Mouse (Mus musculus): ENCODE measurements around the gene Tmem266. TPM values are rescaled to one million over a fixed set of nuclear protein-coding genes. Genes with fewer than 3 reads are reported as not detected.

Gene Tmem266
- polyA plus RNA-seq, 1 experiment: not detected

- H3K79me2 ChIP-seq (ENCODE audit: control insufficient read depth, insufficient read depth): no peaks in the 10 kb centered on the region
- no peak overlapping the region for H3ac ChIP-seq (ENCODE audit: control insufficient read depth, insufficient read length, low read depth)
- H3K4me3 ChIP-seq (ENCODE audit: insufficient read depth, poor library complexity, severe bottlenecking): no peak overlapping the region
- H3K36me3 ChIP-seq (ENCODE audit: control insufficient read depth, insufficient read depth): no peaks in the 10 kb centered on the region
- no peaks in the 10 kb centered on the region for H3K79me3 ChIP-seq (ENCODE audit: low read depth)
- peaks cover under 1% of the 10 kb centered on the region for H3K27me3 ChIP-seq (ENCODE audit: control insufficient read depth, insufficient read depth, insufficient read length)
- TF ChIP-seq CTCF (IDR thresholded peaks at IDR 0.05; ENCODE audit: control insufficient read depth, insufficient read depth, insufficient read length) (no peak), USF1 (IDR thresholded peaks at IDR 0.05; ENCODE audit: low read depth) (no peak), MYOG (IDR thresholded peaks at IDR 0.05; ENCODE audit: control insufficient read depth, extremely low read depth, insufficient read length) (no peak), MAX (IDR thresholded peaks at IDR 0.05) (no peak)
These were observed 30.5 kb downstream of the Tmem266 start for GRCm38 (mm10) chr9:55357164-55357563.

GRCm38 (mm10) chr9:55360372-55360771 is 33.7 kb downstream of the Tmem266 start:
- Histone ChIP-seq H3K27me3 (ENCODE audit: control insufficient read depth, insufficient read depth, insufficient read length) (no peaks in the 10 kb centered on the region), H3K79me2 (ENCODE audit: control insufficient read depth, insufficient read depth) (no peaks in the 10 kb centered on the region), H3ac (ENCODE audit: control insufficient read depth, insufficient read length, low read depth) (no peak overlapping the region), H3K4me3 (ENCODE audit: insufficient read depth, poor library complexity, severe bottlenecking) (no peak overlapping the region), H3K79me3 (ENCODE audit: low read depth) (no peaks in the 10 kb centered on the region), H3K36me3 (ENCODE audit: control insufficient read depth, insufficient read depth) (no peaks in the 10 kb centered on the region)
- no peak for TF ChIP-seq MAX (IDR thresholded peaks at IDR 0.05)
- no peak for TF ChIP-seq USF1 (IDR thresholded peaks at IDR 0.05; ENCODE audit: low read depth)
- no peak for TF ChIP-seq FOSL1 (IDR thresholded peaks at IDR 0.05; ENCODE audit: insufficient read depth, low read length, poor library complexity, severe bottlenecking)
- no peak for TF ChIP-seq MYOD1 (IDR thresholded peaks at IDR 0.05; ENCODE audit: control insufficient read depth, insufficient read length, low read depth)
- no peak for TF ChIP-seq CTCF (IDR thresholded peaks at IDR 0.05; ENCODE audit: control insufficient read depth, insufficient read depth, insufficient read length)
- TF ChIP-seq CEBPB (IDR thresholded peaks at IDR 0.05; ENCODE audit: low read depth): no peak

GRCm38 (mm10) chr9:55360861-55361260 is 34.1 kb downstream of the Tmem266 start:
- Histone ChIP-seq H3ac (ENCODE audit: control insufficient read depth, insufficient read length, low read depth) (no peak overlapping the region), H3K79me3 (ENCODE audit: low read depth) (no peaks in the 10 kb centered on the region), H3K79me2 (ENCODE audit: control insufficient read depth, insufficient read depth) (no peaks in the 10 kb centered on the region), H3K36me3 (ENCODE audit: control insufficient read depth, insufficient read depth) (no peaks in the 10 kb centered on the region), H3K27me3 (ENCODE audit: control insufficient read depth, insufficient read depth, insufficient read length) (no peaks in the 10 kb centered on the region), H3K4me3 (ENCODE audit: insufficient read depth, poor library complexity, severe bottlenecking) (no peak overlapping the region)
- TF ChIP-seq MYOD1 (IDR thresholded peaks at IDR 0.05; ENCODE audit: control insufficient read depth, insufficient read length, low read depth) (no peak), CTCF (IDR thresholded peaks at IDR 0.05; ENCODE audit: control insufficient read depth, insufficient read depth, insufficient read length) (no peak), USF1 (IDR thresholded peaks at IDR 0.05; ENCODE audit: low read depth) (no peak), MYOG (IDR thresholded peaks at IDR 0.05; ENCODE audit: control insufficient read depth, extremely low read depth, insufficient read length) (no peak), FOSL1 (IDR thresholded peaks at IDR 0.05; ENCODE audit: insufficient read depth, low read length, poor library complexity, severe bottlenecking) (no peak), MAX (IDR thresholded peaks at IDR 0.05) (no peak), CEBPB (IDR thresholded peaks at IDR 0.05; ENCODE audit: low read depth) (no peak)

GRCm38 (mm10) chr9:55361969-55362368 is 35.3 kb downstream of the Tmem266 start:
- H3K79me3 ChIP-seq (ENCODE audit: low read depth): no peaks in the 10 kb centered on the region
- TF ChIP-seq CEBPB (IDR thresholded peaks at IDR 0.05; ENCODE audit: low read depth) (peak; percentile 56), MAX (IDR thresholded peaks at IDR 0.05) (peak; percentile 34), MYOD1 (IDR thresholded peaks at IDR 0.05; ENCODE audit: control insufficient read depth, insufficient read length, low read depth) (no peak)
- no peaks in the 10 kb centered on the region for H3K79me2 ChIP-seq (ENCODE audit: control insufficient read depth, insufficient read depth)
- H3K4me3 ChIP-seq (ENCODE audit: insufficient read depth, poor library complexity, severe bottlenecking): no peak overlapping the region
- H3K27me3 ChIP-seq (ENCODE audit: control insufficient read depth, insufficient read depth, insufficient read length): no peaks in the 10 kb centered on the region
- H3ac ChIP-seq (ENCODE audit: control insufficient read depth, insufficient read length, low read depth): no peak overlapping the region
- H3K36me3 ChIP-seq (ENCODE audit: control insufficient read depth, insufficient read depth): no peaks in the 10 kb centered on the region

GRCm38 (mm10) chr9:55363707-55364106 is 37.0 kb downstream of the Tmem266 start:
- no peak overlapping the region for H3ac ChIP-seq (ENCODE audit: control insufficient read depth, insufficient read length, low read depth)
- TF ChIP-seq MYOD1 (IDR thresholded peaks at IDR 0.05; ENCODE audit: control insufficient read depth, insufficient read length, low read depth) (no peak), CTCF (IDR thresholded peaks at IDR 0.05; ENCODE audit: control insufficient read depth, insufficient read depth, insufficient read length) (no peak), MAX (IDR thresholded peaks at IDR 0.05) (no peak), USF1 (IDR thresholded peaks at IDR 0.05; ENCODE audit: low read depth) (no peak), MYOG (IDR thresholded peaks at IDR 0.05; ENCODE audit: control insufficient read depth, extremely low read depth, insufficient read length) (no peak), FOSL1 (IDR thresholded peaks at IDR 0.05; ENCODE audit: insufficient read depth, low read length, poor library complexity, severe bottlenecking) (no peak), CEBPB (IDR thresholded peaks at IDR 0.05; ENCODE audit: low read depth) (no peak)
- H3K4me3 ChIP-seq (ENCODE audit: insufficient read depth, poor library complexity, severe bottlenecking): no peak overlapping the region
- no peaks in the 10 kb centered on the region for H3K79me3 ChIP-seq (ENCODE audit: low read depth)
- no peaks in the 10 kb centered on the region for H3K27me3 ChIP-seq (ENCODE audit: control insufficient read depth, insufficient read depth, insufficient read length)
- H3K36me3 ChIP-seq (ENCODE audit: control insufficient read depth, insufficient read depth): no peaks in the 10 kb centered on the region
- H3K79me2 ChIP-seq (ENCODE audit: control insufficient read depth, insufficient read depth): no peaks in the 10 kb centered on the region

- Histone ChIP-seq H3K4me3 (ENCODE audit: insufficient read depth, poor library complexity, severe bottlenecking) (no peak overlapping the region), H3K27me3 (ENCODE audit: control insufficient read depth, insufficient read depth, insufficient read length) (peaks cover 16% of the 10 kb centered on the region), H3ac (ENCODE audit: control insufficient read depth, insufficient read length, low read depth) (no peak overlapping the region), H3K36me3 (ENCODE audit: control insufficient read depth, insufficient read depth) (no peaks in the 10 kb centered on the region), H3K79me2 (ENCODE audit: control insufficient read depth, insufficient read depth) (no peaks in the 10 kb centered on the region), H3K79me3 (ENCODE audit: low read depth) (no peaks in the 10 kb centered on the region)
- TF ChIP-seq MYOG (IDR thresholded peaks at IDR 0.05; ENCODE audit: control insufficient read depth, extremely low read depth, insufficient read length): no peak
- TF ChIP-seq MAX (IDR thresholded peaks at IDR 0.05): no peak
- no peak for TF ChIP-seq CTCF (IDR thresholded peaks at IDR 0.05; ENCODE audit: control insufficient read depth, insufficient read depth, insufficient read length)
These were observed 41.3 kb downstream of the Tmem266 start for GRCm38 (mm10) chr9:55368011-55368410.

Measured in C2C12 (cell line).